Mouse (Mus musculus): ENCODE results near the gene Zbtb16.

Zbtb16 gene

GRCm38 (mm10) chr9:48835631-48836565 is at the start of gene Zbtb16:
Gene Zbtb16, minus strand, starts transcription at chr9:48836222.
- peak; percentile 85 for DNase-seq

GRCm38 (mm10) chr9:48872896-48873295 is 36.9 kb upstream of the Zbtb16 start:
- peak; percentile 36 for DNase-seq

- no peak for DNase-seq
Observed at GRCm38 (mm10) chr9:48866523-48867121, 30.6 kb upstream of the Zbtb16 start.

- no peak for DNase-seq
Observed at GRCm38 (mm10) chr9:48865235-48865634, 29.2 kb upstream of the Zbtb16 start.

GRCm38 (mm10) chr9:48861481-48861880 is 25.5 kb upstream of the Zbtb16 start:
- DNase-seq = no peak

GRCm38 (mm10) chr9:48860526-48860845 is 24.5 kb upstream of the Zbtb16 start:
- DNase-seq = peak; percentile 63

- DNase-seq = no peak
Observed at GRCm38 (mm10) chr9:48859828-48860525, 24.0 kb upstream of the Zbtb16 start.

GRCm38 (mm10) chr9:48857944-48858343 is 21.9 kb upstream of the Zbtb16 start:
- DNase-seq = no peak

- no peak for DNase-seq
Observed at GRCm38 (mm10) chr9:48856240-48856639, 20.2 kb upstream of the Zbtb16 start.

- no peak for DNase-seq
Observed at GRCm38 (mm10) chr9:48849531-48849930, 13.5 kb upstream of the Zbtb16 start.

- DNase-seq = no peak
Observed at GRCm38 (mm10) chr9:48839568-48839967, 3.5 kb upstream of the Zbtb16 start.

GRCm38 (mm10) chr9:48838346-48838745 is 2.3 kb upstream of the Zbtb16 start:
- no peak for DNase-seq

- no peak for DNase-seq
Observed at GRCm38 (mm10) chr9:48837181-48837580, 1.2 kb upstream of the Zbtb16 start.

GRCm38 (mm10) chr9:48836566-48836930 is 526 bp upstream of the Zbtb16 start:
- no peak for DNase-seq

- DNase-seq = peak; percentile 38
Observed at GRCm38 (mm10) chr9:48834541-48835411, 1.2 kb downstream of the Zbtb16 start.

GRCm38 (mm10) chr9:48834006-48834405 is 2.0 kb downstream of the Zbtb16 start:
- DNase-seq = no peak

- DNase-seq = no peak
Observed at GRCm38 (mm10) chr9:48833493-48833892, 2.5 kb downstream of the Zbtb16 start.

GRCm38 (mm10) chr9:48832473-48833100 is 3.4 kb downstream of the Zbtb16 start:
- DNase-seq = no peak

- DNase-seq = no peak
Observed at GRCm38 (mm10) chr9:48831560-48832460, 4.2 kb downstream of the Zbtb16 start.

- no peak for DNase-seq
Observed at GRCm38 (mm10) chr9:48828839-48829238, 7.2 kb downstream of the Zbtb16 start.

GRCm38 (mm10) chr9:48826377-48826889 is 9.6 kb downstream of the Zbtb16 start:
- DNase-seq = no peak

Data from right cerebral cortex, adult 18-20 months (tissue).